Mouse (Mus musculus): ENCODE results near the gene Grhpr. TPM values are rescaled to one million over a fixed set of nuclear protein-coding genes. Genes with fewer than 3 reads are reported as not detected.
"Not testable (repeated sequence)": the region's sequence is repeated elsewhere in the genome, so short reads cannot be mapped to it uniquely, and the experiment has no call there.

Gene Grhpr
- polyA plus RNA-seq, 1 experiment, result 71.1 TPM

DNA sequence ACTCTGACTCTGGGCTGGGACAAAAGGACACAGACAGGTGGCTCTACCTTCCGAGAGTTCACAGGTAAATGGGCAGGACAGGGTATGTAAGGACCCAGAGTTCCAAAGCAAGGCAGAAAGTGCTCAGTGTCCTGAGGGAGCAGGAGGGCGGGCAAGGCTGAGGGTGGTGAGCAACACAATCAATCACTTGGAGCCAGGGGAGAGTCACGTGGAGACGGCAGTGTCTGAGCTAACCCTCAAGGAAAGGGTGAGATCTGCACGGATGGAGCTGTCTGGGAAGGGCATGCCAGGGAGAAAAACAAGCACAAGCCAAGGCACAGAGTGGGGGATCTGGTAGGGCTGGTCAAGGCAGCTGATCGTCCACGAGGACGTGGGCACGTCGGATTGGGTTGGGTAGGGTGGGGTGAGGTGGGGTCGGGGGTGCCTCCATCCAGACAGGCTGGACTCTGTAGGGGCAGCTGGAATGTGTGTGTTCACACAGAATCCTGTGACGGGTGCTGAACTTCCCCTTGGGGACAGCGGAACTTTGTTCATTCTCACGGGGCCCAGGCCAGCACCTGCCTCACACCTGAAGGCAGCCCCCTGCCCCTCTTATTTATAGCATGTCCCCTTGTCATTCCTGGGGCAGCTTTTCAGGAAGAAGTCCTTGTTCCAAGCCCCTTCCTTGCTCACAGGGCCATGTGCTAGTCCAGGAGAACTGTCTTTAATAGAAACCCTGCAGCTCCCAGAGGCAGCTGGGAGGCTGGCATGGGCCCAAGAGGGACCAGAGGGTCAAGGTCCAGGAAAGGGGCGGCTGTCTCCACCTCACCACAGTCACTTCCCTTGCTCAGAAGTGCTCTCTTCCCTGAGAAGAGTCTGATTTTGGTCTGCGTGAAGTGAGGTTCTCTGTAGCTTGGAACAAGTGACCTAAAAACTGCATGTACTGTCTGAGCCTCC is 53.8 kb downstream of the Grhpr start:
- Histone ChIP-seq H3ac (ENCODE audit: control insufficient read depth, insufficient read length) (no peak overlapping the region), H3K4me2 (ENCODE audit: low read depth) (no peak overlapping the region), H3K79me2 (ENCODE audit: control insufficient read depth, insufficient read depth) (no peaks in the 10 kb centered on the region), H3K27me3 (ENCODE audit: control insufficient read depth, insufficient read depth, insufficient read length) (no peaks in the 10 kb centered on the region), H3K36me3 (ENCODE audit: control insufficient read depth, insufficient read depth) (peaks cover 11% of the 10 kb centered on the region), H3K4me3 (no peak overlapping the region)
- TF ChIP-seq TCF12 (IDR thresholded peaks at IDR 0.05; ENCODE audit: insufficient read depth, poor library complexity, severe bottlenecking) (no peak), E2F4 (IDR thresholded peaks at IDR 0.05; ENCODE audit: insufficient read depth) (no peak), TCF3 (IDR thresholded peaks at IDR 0.05; ENCODE audit: insufficient read length, low read depth) (no peak), MYOD1 (IDR thresholded peaks at IDR 0.05; ENCODE audit: control insufficient read depth in 1 of 3, insufficient read length in 2 of 3, low read depth in 2 of 3) (no peak), SRF (IDR thresholded peaks at IDR 0.05; ENCODE audit: control insufficient read depth, insufficient read length, low read depth) (no peak), POLR2AphosphoS2 (IDR thresholded peaks at IDR 0.05; ENCODE audit: insufficient read length, low read depth) (no peak), MAX (IDR thresholded peaks at IDR 0.05; ENCODE audit: low read depth) (no peak)

DNA sequence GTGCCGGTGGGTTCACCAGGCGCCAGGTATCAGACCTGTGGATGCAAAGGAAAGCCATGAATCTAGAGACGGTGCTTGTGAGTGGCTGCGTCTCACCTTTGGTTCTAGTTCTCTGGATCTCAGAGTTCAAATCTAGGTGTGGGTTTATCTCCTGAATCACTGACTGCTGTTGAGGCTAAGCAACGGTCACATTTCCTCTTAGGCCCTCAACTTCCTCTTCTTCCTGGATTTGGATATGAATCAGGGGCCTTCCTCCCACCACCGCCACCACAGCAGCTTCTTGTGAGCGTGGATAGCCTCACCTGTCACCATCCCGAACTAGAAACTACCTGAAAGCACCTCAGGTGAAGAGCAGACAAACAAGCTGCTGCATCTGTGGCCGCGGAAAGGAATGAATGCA is 54.9 kb downstream of the Grhpr start:
- TF ChIP-seq REST (IDR thresholded peaks at IDR 0.05; ENCODE audit: insufficient read depth, insufficient read length) (no peak), SRF (IDR thresholded peaks at IDR 0.05; ENCODE audit: control insufficient read depth, insufficient read length, low read depth) (no peak), TCF3 (IDR thresholded peaks at IDR 0.05; ENCODE audit: insufficient read length, low read depth) (no peak), MYOD1 (IDR thresholded peaks at IDR 0.05; ENCODE audit: control insufficient read depth in 1 of 3, insufficient read length in 2 of 3, low read depth in 2 of 3) (no peak), MYOG (IDR thresholded peaks at IDR 0.05; ENCODE audit: control insufficient read depth in 1 of 3, insufficient read depth in 1 of 3, insufficient read length in 2 of 3, low read depth in 2 of 3) (no peak), POLR2AphosphoS2 (IDR thresholded peaks at IDR 0.05; ENCODE audit: insufficient read length, low read depth) (no peak), POLR2A (IDR thresholded peaks at IDR 0.05; ENCODE audit: insufficient read length, low read depth) (no peak), TCF12 (IDR thresholded peaks at IDR 0.05; ENCODE audit: insufficient read depth, poor library complexity, severe bottlenecking) (no peak), E2F4 (IDR thresholded peaks at IDR 0.05; ENCODE audit: insufficient read depth) (no peak), USF1 (IDR thresholded peaks at IDR 0.05; ENCODE audit: low read depth) (no peak), CEBPB (IDR thresholded peaks at IDR 0.05; ENCODE audit: insufficient read depth, poor library complexity, severe bottlenecking) (no peak), MAX (IDR thresholded peaks at IDR 0.05; ENCODE audit: low read depth) (no peak)
- H3K36me3 ChIP-seq (ENCODE audit: control insufficient read depth, insufficient read depth), result peaks cover 11% of the 10 kb centered on the region
- H3K27me3 ChIP-seq (ENCODE audit: control insufficient read depth, insufficient read depth, insufficient read length), result no peaks in the 10 kb centered on the region
- no peak overlapping the region for H3K4me3 ChIP-seq
- H3ac ChIP-seq (ENCODE audit: control insufficient read depth, insufficient read length), result no peak overlapping the region
- H3K79me2 ChIP-seq (ENCODE audit: control insufficient read depth, insufficient read depth), result no peaks in the 10 kb centered on the region
- H3K4me2 ChIP-seq (ENCODE audit: low read depth), result no peak overlapping the region

DNA sequence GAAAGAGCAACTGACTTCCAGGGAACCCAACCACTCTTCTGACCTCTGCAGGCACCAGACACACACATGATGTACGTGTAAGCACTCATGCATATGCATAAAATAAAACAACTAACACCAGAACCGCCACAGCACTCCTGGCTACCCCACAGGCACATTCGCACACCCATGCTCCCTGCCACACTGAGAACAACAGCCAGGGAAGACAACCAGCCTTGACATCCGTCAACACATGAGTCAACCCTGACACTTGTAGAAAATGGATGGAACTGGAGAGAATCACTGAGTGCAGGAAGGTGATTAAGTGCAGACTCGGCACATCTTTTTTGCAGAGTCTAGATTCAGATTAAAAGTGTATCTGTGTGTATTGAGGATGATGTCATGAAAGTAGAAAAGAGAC is 55.4 kb downstream of the Grhpr start:
- H3ac ChIP-seq (ENCODE audit: control insufficient read depth, insufficient read length), result no peak overlapping the region
- no peaks in the 10 kb centered on the region for H3K79me2 ChIP-seq (ENCODE audit: control insufficient read depth, insufficient read depth)
- H3K36me3 ChIP-seq (ENCODE audit: control insufficient read depth, insufficient read depth), result peaks cover 11% of the 10 kb centered on the region
- no peak overlapping the region for H3K4me2 ChIP-seq (ENCODE audit: low read depth)
- H3K4me3 ChIP-seq, result no peak overlapping the region
- no peaks in the 10 kb centered on the region for H3K27me3 ChIP-seq (ENCODE audit: control insufficient read depth, insufficient read depth, insufficient read length)
- TF ChIP-seq TCF12 (IDR thresholded peaks at IDR 0.05; ENCODE audit: insufficient read depth, poor library complexity, severe bottlenecking) (no peak), CEBPB (IDR thresholded peaks at IDR 0.05; ENCODE audit: insufficient read depth, poor library complexity, severe bottlenecking) (no peak), MAX (IDR thresholded peaks at IDR 0.05; ENCODE audit: low read depth) (no peak), REST (IDR thresholded peaks at IDR 0.05; ENCODE audit: insufficient read depth, insufficient read length) (no peak), TCF3 (IDR thresholded peaks at IDR 0.05; ENCODE audit: insufficient read length, low read depth) (no peak), MYOG (IDR thresholded peaks at IDR 0.05; ENCODE audit: control insufficient read depth in 1 of 3, insufficient read depth in 1 of 3, insufficient read length in 2 of 3, low read depth in 2 of 3) (no peak), E2F4 (IDR thresholded peaks at IDR 0.05; ENCODE audit: insufficient read depth) (no peak)

DNA sequence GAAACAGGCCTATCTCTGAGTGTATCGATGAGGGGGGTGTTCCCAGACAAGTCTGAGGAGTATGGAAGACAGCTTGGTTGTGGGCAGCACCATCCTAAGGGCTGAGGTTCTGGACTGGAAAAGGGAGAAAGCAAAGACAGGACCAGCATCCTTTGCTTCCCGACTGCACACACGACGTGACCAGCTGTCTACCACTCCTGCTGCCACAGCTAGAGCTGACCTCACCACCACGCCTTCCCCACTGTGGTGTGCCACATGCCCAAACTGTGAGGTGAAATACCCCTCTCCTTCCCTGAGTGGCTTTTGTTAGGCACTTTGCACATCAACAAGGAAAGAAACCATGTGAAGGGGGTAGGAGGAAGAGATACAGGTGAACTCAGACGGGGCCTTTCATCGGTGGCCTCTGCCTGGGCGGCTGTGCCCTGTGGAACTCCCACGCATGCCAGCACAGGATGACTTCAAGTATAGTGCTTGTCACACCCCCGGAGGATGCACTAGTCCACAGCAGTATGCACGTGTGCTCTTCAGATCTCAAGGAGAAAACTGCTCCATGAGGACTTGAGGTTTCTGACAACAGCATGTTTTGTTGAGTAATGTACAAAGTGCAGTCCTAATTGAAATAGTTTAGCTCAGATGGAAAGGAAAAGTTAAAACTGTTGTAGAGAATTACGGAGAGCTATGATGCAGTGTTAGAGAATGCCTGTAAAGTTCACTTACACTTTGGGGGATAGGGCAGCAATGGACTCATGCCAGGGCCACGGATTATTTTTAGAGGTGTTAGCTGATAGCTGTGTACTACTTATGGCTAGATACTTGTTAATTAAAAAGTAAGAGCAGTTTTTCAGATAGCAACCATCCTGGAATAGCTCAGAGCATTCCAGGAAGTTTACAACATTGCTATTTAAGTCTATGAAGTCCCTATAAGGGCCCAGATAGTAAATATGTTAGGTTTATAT is 56.5 kb downstream of the Grhpr start:
- Histone ChIP-seq H3K4me3 (no peak overlapping the region), H3K4me2 (ENCODE audit: low read depth) (no peak overlapping the region), H3K79me2 (ENCODE audit: control insufficient read depth, insufficient read depth) (no peaks in the 10 kb centered on the region), H3K36me3 (ENCODE audit: control insufficient read depth, insufficient read depth) (peaks cover 9% of the 10 kb centered on the region), H3K27me3 (ENCODE audit: control insufficient read depth, insufficient read depth, insufficient read length) (no peaks in the 10 kb centered on the region), H3ac (ENCODE audit: control insufficient read depth, insufficient read length) (no peak overlapping the region)
- TF ChIP-seq SRF (IDR thresholded peaks at IDR 0.05; ENCODE audit: control insufficient read depth, insufficient read length, low read depth) (no peak), TCF3 (IDR thresholded peaks at IDR 0.05; ENCODE audit: insufficient read length, low read depth) (no peak), MYOG (IDR thresholded peaks at IDR 0.05; ENCODE audit: control insufficient read depth in 1 of 3, insufficient read depth in 1 of 3, insufficient read length in 2 of 3, low read depth in 2 of 3) (peak in 2 of 3 experiments; percentile 65 to 82), MAX (IDR thresholded peaks at IDR 0.05; ENCODE audit: low read depth) (no peak), REST (IDR thresholded peaks at IDR 0.05; ENCODE audit: insufficient read depth, insufficient read length) (no peak), POLR2AphosphoS2 (IDR thresholded peaks at IDR 0.05; ENCODE audit: insufficient read length, low read depth) (no peak), CEBPB (IDR thresholded peaks at IDR 0.05; ENCODE audit: insufficient read depth, poor library complexity, severe bottlenecking) (no peak), USF1 (IDR thresholded peaks at IDR 0.05; ENCODE audit: low read depth) (no peak), TCF12 (IDR thresholded peaks at IDR 0.05; ENCODE audit: insufficient read depth, poor library complexity, severe bottlenecking) (no peak), MYOD1 (IDR thresholded peaks at IDR 0.05; ENCODE audit: control insufficient read depth in 1 of 3, insufficient read length in 2 of 3, low read depth in 2 of 3) (peak in 1 of 3 experiments; percentile 73), POLR2A (IDR thresholded peaks at IDR 0.05; ENCODE audit: insufficient read length, low read depth) (no peak), E2F4 (IDR thresholded peaks at IDR 0.05; ENCODE audit: insufficient read depth) (no peak)

DNA sequence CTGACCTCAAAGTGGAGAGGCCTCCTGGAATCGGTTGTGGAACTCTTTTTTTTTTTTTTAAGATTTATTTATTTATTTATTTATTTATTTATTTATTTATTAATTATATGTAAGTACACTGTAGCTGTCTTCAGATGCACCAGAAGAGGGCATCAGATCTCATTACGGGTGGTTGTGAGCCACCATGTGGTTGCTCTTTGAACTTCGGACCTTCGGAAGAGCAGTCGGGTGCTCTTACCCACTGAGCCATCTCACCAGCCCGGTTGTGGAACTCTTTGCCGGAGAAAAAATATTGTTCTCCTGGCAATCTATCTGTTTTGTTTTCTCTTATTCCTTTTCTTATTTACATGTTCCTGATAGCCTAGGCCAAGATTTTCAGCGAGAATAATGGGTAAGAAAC is 57.7 kb downstream of the Grhpr start:
- H3K27me3 ChIP-seq (ENCODE audit: control insufficient read depth, insufficient read depth, insufficient read length); H3K36me3 ChIP-seq (ENCODE audit: control insufficient read depth, insufficient read depth); H3K4me2 ChIP-seq (ENCODE audit: low read depth); H3ac ChIP-seq (ENCODE audit: control insufficient read depth, insufficient read length); H3K79me2 ChIP-seq (ENCODE audit: control insufficient read depth, insufficient read depth); H3K4me3 ChIP-seq: not testable (repeated sequence)

DNA sequence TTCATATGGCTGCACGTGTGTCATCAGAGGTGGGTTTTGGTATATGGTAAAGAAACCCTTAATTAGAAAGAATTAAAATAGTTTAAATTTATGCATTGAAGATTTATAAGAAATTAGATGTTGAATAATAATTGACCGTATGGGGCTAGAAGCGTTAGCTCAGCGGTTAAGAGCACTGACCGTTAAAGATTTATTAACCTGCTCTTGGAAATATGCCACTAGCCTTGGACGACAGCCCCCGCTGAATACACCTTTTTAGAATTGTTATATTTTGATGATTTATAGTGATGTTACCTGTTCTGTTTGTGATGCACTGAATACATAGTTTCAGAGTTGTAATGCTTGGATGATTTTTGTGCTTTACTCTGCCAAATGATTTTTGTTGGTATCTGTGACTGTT is 58.4 kb downstream of the Grhpr start:
- H3K4me2 ChIP-seq (ENCODE audit: low read depth); H3K4me3 ChIP-seq; H3K27me3 ChIP-seq (ENCODE audit: control insufficient read depth, insufficient read depth, insufficient read length); H3ac ChIP-seq (ENCODE audit: control insufficient read depth, insufficient read length); H3K79me2 ChIP-seq (ENCODE audit: control insufficient read depth, insufficient read depth); H3K36me3 ChIP-seq (ENCODE audit: control insufficient read depth, insufficient read depth): not testable (repeated sequence)
